Mouse (Mus musculus) neural tube, embryonic 14.5 days (tissue): Measurements from ENCODE around the gene Baz2a. TPM values are rescaled to one million over a fixed set of nuclear protein-coding genes. Genes with fewer than 3 reads are reported as not detected.
A peak's percentile ranks its signal among the peaks of the same experiment; 100 is the strongest.
"Not testable (repeated sequence)": the region's sequence is repeated elsewhere in the genome, so short reads cannot be mapped to it uniquely, and the experiment has no call there.

Experiments used
- ATAC-seq: fragments of 200-750 bp; cut with Nextera tagmentation; 2 replicates; pipeline ENCODE4 v1.8.0; 2017; ENCODE audit warnings: low read depth, mild to moderate bottlenecking, moderate TSS enrichment, moderate library complexity
- H3K27ac ChIP-seq: fragments of 300-500 bp; sonication (generic); 2 replicates; pipeline ENCODE4 v1.5.1; 2014; ENCODE audit warnings: low read depth, mild to moderate bottlenecking, control low read depth, low read length, moderate library complexity, mixed read lengths
- H3K27me3 ChIP-seq: fragments of 300-500 bp; sonication (generic); 2 replicates; pipeline ENCODE4 v1.6.1; 2014; ENCODE audit warnings: low read length; ENCODE audit not compliant: control insufficient read depth, insufficient read depth
- H3K36me3 ChIP-seq: fragments of 300-500 bp; sonication (generic); 2 replicates; pipeline ENCODE4 v1.6.1; 2014; ENCODE audit warnings: low read length, mixed read lengths; ENCODE audit not compliant: control insufficient read depth, insufficient read depth
- H3K4me1 ChIP-seq: fragments of 300-500 bp; sonication (generic); 2 replicates; pipeline ENCODE4 v1.6.1; 2014; ENCODE audit warnings: low read length; ENCODE audit not compliant: control insufficient read depth, insufficient read depth
- H3K4me2 ChIP-seq: fragments of 300-500 bp; sonication (generic); 2 replicates; pipeline ENCODE4 v1.6.1; 2014; ENCODE audit warnings: mild to moderate bottlenecking, low read depth, low read length, control low read depth
- H3K4me3 ChIP-seq: fragments of 300-500 bp; sonication (generic); 2 replicates; pipeline ENCODE4 v1.5.1; 2014; ENCODE audit warnings: low read depth, low read length, control low read depth, mixed read lengths
- H3K9ac ChIP-seq: fragments of 300-500 bp; sonication (generic); replicated peaks from 2 replicates; pipeline ENCODE4 v1.6.1; 2014; ENCODE audit warnings: low read depth, mild to moderate bottlenecking, control low read depth, low read length, mixed read lengths
- H3K9me3 ChIP-seq: fragments of 300-500 bp; sonication (generic); 2 replicates; pipeline ENCODE4 v1.6.1; 2016; ENCODE audit warnings: low read length; ENCODE audit not compliant: control insufficient read depth
- WGBS: fragments of 180-500 bp; shearing (Covaris S2); extraction: QIAGEN DNeasy Blood & Tissue Kit; methylation state at CpG from one replicate; pipeline ENCODE4 v1.1.7; 2014; 5-methylcytosine and 5-hydroxymethylcytosine counted together
- polyA plus RNA-seq: library from polyadenylated mRNA; unstranded; fragments of >200 nt; fragmentation: Nextera tagmentation; extraction: Ambion mirVana; gene quantifications from 2 replicates; pipeline ENCODE4 v1.2.1, GENCODE M21; 2014

Gene Baz2a
- polyA plus RNA-seq, 1 experiment from 2014 or later = 20.9 TPM

DNA sequence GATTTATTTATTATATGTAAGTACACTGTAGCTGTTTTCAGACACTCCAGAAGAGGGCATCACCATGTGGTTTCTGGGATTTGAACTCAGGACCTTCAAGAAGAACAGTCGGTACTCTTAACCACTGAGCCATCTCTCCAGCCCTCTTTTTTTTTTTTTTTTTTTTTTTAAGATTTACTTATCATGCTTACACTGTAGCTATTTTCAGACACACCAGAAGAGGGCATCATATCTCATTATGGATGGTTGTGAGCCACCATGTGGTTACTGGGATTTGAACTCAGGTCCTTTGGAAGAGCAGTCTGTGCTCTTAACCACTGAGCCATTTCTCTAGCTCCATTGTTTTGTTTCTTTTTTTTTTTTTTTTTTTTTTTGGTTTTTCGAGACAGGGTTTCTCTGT is 39.2 kb upstream of the Baz2a start:
- not testable (repeated sequence) for H3K27ac ChIP-seq, H3K4me3 ChIP-seq, H3K27me3 ChIP-seq, H3K9me3 ChIP-seq, H3K9ac ChIP-seq, H3K4me2 ChIP-seq, H3K4me1 ChIP-seq, ATAC-seq
- 100% methylated on average over 1 of the region's 2 CpGs for WGBS
- H3K36me3 ChIP-seq = peaks cover 32% of the 10 kb centered on the region

DNA sequence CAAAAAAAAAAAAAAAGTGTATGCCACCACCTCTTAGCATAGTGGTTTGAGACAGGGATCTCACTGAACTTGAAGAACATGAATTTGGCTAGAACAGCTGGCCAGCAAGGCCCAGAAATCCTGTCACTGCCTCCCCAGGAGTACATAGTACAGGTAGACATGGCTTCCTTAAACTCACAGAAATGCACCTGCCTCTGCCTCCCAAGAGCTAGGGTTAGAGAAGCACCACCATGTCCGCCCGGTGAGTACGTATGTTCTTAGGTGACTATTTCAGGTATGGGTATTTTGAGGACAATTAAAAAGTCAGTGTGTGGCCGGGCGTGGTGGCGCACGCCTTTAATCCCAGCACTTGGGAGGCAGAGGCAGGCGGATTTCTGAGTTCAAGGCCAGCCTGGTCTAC is 38.4 kb upstream of the Baz2a start:
- Histone ChIP-seq H3K4me2 (no peak overlapping the region), H3K4me1 (peaks cover 4% of the 10 kb centered on the region; the same call in 1 of the 2 replicates), H3K9ac (no peak overlapping the region), H3K36me3 (peaks cover 25% of the 10 kb centered on the region), H3K4me3 (no peak overlapping the region), H3K9me3 (no peaks in the 10 kb centered on the region), H3K27me3 (no peaks in the 10 kb centered on the region), H3K27ac (no peak overlapping the region)
- 92% methylated on average over 8 of the region's 8 CpGs for WGBS
- no peak for ATAC-seq

DNA sequence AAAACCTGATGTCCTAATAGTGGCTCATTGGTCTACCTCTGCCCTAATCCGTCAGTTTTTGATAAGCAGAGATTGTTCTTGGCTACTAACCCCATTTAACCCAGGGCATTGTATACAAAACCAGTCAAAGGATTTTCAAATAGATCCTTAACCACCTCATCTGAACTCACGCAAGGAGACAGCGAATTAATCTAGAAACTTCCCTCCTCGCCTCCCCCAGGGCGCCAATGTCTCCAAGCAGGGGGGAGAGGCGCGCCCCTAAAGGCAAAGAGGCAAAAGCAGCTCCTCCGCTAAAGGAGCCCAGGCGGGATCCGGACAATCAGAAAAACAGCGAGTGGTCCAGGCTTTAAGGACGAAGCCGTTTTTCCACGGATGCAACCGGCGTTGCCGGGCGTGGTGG is 33.2 kb upstream of the Baz2a start:
- ATAC-seq = no peak; the same call in 1 of the 2 replicates
- peaks cover 16% of the 10 kb centered on the region for H3K4me1 ChIP-seq
- H3K27me3 ChIP-seq = no peaks in the 10 kb centered on the region
- H3K9me3 ChIP-seq = no peaks in the 10 kb centered on the region
- peak overlapping the region; percentile 81 for H3K9ac ChIP-seq
- H3K36me3 ChIP-seq = no peaks in the 10 kb centered on the region
- H3K4me2 ChIP-seq = peak overlapping the region; percentile 96
- WGBS = under 1% methylated on average over 18 of the region's 18 CpGs
- H3K4me3 ChIP-seq = peak overlapping the region; percentile 87
- H3K27ac ChIP-seq = peak overlapping the region; percentile 98

DNA sequence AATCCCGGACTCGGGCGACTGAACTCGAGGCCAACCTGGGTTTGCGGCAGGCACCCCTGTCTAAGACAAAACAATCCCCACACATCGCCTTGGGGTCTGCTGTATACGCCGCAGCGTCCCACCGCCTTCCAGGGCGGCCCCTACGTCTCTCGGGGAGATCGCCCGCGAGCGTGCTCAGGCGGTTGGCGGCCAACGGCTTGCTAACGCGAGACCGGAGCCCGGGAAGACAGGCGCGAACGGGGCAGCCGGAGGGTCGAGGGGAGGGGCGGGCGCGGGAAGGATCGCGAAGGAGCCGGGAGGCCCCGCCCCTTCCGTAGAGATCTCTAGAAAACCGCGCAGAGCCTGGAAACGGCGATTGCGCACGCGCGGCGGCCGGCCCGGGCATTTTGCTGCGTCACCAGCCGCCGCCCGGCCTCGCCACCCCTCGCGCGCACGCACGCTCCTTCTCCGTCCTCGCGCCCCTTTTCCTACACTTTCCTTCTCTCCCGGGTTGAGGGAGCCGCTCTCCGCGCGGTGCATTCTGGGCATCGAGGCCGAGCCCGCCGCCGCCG is 32.7 kb upstream of the Baz2a start, which contains the start of gene Ptges3:
Ptges3 (plus strand) TSS at position 354 of the 551 bp plus-strand sequence.
- no peaks in the 10 kb centered on the region for H3K36me3 ChIP-seq
- H3K4me2 ChIP-seq = peak within 1 kb of the TSS; percentile 96
- no peaks in the 10 kb centered on the region for H3K27me3 ChIP-seq
- H3K4me3 ChIP-seq = peak within 1 kb of the TSS; percentile 87
- H3K27ac ChIP-seq = peak within 1 kb of the TSS; percentile 98
- peak; percentile 91 for ATAC-seq
- peaks cover 16% of the 10 kb centered on the region for H3K4me1 ChIP-seq
- H3K9ac ChIP-seq = peak within 1 kb of the TSS; percentile 81
- WGBS = under 1% methylated on average over 47 of the region's 72 CpGs
- H3K9me3 ChIP-seq = no peaks in the 10 kb centered on the region

DNA sequence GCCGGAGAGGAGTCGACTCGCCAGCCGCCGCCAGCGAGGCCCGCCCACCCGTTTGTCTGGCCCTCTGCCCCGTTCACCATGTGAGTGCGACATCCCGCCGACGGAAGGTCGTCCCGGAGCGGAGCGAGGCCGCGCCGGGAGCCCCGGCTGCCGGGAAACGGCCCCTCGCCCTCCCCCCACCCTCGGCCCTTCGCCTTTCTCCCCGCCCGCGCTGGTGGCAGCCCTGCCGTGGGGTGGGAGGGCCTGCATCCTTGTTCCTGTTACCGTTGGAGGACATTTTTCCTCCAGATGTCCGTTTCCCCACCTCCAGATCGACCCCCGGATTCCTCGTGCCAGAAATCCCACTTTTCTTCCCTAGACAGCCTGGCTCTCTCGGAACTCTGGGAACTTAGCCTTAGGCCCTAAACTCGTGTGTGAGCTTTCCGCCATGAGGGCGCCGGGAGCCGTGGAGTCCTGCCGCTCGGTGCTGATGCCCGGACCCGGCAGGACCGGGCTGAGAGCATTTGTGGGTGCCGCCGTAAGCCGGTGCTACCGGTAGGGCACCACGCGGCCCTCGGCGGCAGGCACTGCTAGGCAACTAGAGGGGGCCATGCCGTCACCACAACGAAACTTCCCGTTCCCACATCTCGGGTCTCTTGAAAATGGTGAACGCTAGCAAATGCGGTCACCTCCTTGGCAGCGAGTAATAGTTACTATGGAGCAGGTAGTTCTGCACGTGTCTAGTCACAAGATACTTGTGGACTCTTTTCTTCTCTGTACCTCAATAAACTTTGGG is 32.0 kb upstream of the Baz2a start:
- Histone ChIP-seq H3K36me3 (no peaks in the 10 kb centered on the region), H3K27ac (peak overlapping the region; percentile 98), H3K4me3 (peak overlapping the region; percentile 87), H3K27me3 (no peaks in the 10 kb centered on the region), H3K9ac (peak overlapping the region; percentile 81), H3K4me2 (peak overlapping the region; percentile 96), H3K4me1 (peaks cover 16% of the 10 kb centered on the region), H3K9me3 (no peaks in the 10 kb centered on the region)
- WGBS = under 1% methylated on average over 61 of the region's 62 CpGs
- ATAC-seq = peak; percentile 68

DNA sequence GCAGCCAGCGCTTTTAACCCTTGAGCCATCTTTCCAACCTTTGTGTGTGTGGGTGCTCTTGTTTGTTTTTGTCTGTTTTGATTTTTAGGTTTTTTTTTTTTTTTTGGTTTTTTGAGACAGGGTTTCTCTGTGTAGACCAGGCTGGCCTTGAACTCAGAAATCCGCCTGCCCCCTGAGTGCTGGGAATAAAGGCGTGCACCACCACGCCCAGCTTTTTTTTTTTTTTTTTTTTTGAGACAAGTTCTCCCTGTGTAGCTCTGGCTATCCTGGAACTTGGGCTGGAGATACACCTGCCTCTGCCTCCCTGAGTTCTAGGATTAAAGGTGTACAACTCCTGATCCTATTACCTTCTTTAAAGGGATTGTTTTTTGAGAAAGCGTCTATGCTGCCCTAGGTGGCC is 30.3 kb upstream of the Baz2a start:
- H3K4me2 ChIP-seq = no peak overlapping the region; the same call in 1 of the 2 replicates
- no peak for ATAC-seq
- H3K9ac ChIP-seq = no peak overlapping the region
- H3K36me3 ChIP-seq = no peaks in the 10 kb centered on the region
- no peak overlapping the region for H3K27ac ChIP-seq
- H3K9me3 ChIP-seq = no peaks in the 10 kb centered on the region
- peaks cover 16% of the 10 kb centered on the region for H3K4me1 ChIP-seq
- 97% methylated on average over 5 of the region's 5 CpGs for WGBS
- H3K27me3 ChIP-seq = no peaks in the 10 kb centered on the region
- no peak overlapping the region for H3K4me3 ChIP-seq

DNA sequence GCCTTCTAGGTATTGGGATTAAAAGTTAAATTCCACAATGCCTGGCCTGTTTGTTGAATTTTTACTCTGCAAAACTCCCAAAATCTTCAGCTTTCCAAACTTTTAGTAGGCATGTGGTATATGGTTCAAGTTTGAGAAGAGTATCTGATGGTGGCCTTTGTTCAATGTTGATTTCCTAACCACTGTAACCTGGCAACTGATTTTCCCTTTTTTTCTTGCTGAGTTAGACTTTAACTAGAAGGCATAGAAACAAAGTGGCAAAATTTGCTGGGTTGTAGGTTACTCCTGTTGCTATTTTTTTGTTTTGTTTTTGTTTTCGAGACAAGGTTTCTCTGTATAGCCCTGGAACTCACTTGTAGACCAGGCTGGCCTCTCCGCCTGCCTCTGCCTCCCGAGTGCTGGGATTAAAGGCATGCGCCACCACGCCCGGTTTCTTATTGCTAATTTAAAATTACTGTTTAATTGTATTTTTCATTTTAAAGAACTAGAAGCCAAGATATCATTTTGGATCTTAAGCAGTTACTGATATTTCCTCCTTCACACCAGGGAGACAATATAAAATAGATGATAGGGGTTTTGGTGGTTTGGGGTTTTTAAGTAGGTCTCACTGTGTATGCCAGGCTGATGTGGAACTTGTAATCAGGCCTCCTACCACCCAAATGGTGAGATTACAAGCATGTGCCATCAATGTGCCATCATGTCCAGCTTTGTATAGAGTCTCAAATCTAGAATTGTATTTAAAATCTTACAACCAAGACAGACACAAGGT is 29.0 kb upstream of the Baz2a start:
- Histone ChIP-seq H3K4me2 (no peak overlapping the region), H3K9ac (no peak overlapping the region), H3K36me3 (no peaks in the 10 kb centered on the region), H3K4me3 (no peak overlapping the region), H3K4me1 (peaks cover 16% of the 10 kb centered on the region), H3K9me3 (no peaks in the 10 kb centered on the region), H3K27ac (no peak overlapping the region), H3K27me3 (no peaks in the 10 kb centered on the region)
- 97% methylated on average over 6 of the region's 6 CpGs for WGBS
- ATAC-seq = no peak

DNA sequence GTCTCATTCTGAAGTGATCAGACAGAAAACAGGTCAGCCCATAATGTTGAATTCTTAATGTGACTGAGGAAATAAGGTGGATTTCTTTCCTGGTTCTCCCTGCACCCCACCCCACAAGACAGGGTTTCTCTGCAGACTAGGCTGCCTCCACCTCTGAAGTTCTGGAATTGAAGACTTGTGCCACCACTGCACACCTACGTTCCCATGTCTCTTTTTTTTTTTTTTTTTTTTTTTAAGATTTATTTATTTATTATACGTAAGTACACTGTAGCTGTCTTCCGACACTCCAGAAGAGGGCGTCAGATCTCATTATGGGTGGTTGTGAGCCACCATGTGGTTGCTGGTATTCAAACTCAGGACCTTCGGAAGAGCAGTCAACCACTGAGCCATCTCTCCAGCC is 25.3 kb upstream of the Baz2a start:
- Histone ChIP-seq H3K27me3 (no peaks in the 10 kb centered on the region), H3K4me1 (no peaks in the 10 kb centered on the region), H3K4me2 (no peak overlapping the region), H3K4me3 (no peak overlapping the region), H3K9ac (no peak overlapping the region), H3K9me3 (no peaks in the 10 kb centered on the region), H3K27ac (no peak overlapping the region), H3K36me3 (peaks cover 8% of the 10 kb centered on the region; the same call in 1 of the 2 replicates)
- no peak for ATAC-seq
- WGBS = 86% methylated on average over 5 of the region's 5 CpGs

DNA sequence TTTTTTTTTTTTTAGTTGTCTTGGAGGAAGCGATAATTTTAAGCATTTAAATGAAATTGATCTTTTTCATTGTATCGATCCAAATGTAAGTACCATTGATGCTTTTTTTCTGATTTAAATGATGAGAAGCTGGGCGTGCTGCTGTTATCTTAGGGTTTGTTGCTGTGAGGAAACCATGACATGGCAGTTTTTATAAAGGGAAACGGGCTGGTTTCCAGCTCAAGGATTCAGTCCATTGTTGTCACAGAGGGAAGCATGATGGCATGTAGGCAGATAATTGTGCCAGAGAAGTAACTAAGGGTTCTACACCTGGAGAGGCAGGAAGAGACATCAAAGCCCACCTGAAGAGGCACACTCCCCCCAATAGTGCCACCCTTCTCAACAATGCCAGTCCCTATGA is 22.2 kb upstream of the Baz2a start:
- Histone ChIP-seq H3K27me3 (no peaks in the 10 kb centered on the region), H3K27ac (no peak overlapping the region), H3K4me2 (no peak overlapping the region), H3K4me1 (no peaks in the 10 kb centered on the region), H3K9ac (no peak overlapping the region), H3K4me3 (no peak overlapping the region), H3K36me3 (peaks cover 32% of the 10 kb centered on the region; the same call in 1 of the 2 replicates), H3K9me3 (no peaks in the 10 kb centered on the region)
- WGBS = 97% methylated on average over 4 of the region's 4 CpGs
- no peak for ATAC-seq
